Mouse (Mus musculus): ENCODE results near the gene Igf2bp3.

The Igf2bp3 gene

DNA sequence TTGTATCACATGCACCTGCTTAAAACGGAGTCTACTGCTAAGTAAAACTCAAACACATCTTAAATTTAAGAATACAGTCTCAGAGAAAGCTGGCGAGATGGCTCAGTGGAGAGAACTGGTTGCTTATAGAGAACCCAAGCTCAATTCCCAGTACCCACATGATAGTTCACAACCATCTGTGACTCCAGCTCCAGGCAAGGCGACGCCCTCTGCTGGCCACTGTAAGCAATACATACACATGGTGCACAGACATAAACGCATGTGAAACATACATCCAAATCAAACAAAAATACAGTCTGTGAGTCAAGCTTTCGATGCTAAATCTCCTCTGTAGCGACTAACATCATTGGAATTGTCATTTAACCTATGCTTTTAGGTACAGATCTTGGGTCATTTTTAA, 27.5 kb downstream of the Igf2bp3 start:
- in situ Hi-C loops (cut with MboI, MseI) = no loop called here

DNA sequence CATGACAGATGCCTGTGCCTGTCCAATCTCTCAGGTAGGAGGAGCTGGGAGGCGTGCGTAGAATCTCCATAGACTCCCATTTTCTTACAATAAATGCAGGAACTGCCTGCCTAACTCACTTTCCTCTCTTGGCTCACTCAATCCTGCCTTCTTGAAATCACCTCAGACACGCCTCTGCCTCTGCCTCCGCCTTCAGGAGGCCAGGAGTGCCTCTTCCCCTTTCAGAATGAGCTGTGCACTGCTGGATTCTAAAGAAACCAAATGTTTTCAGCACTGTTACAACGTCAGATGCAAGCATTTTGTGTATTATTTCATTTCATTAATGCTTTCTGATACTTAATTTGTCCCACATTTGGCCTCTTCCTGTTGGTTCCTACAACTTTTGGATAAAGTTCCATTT, 38.7 kb downstream of the Igf2bp3 start:
- in situ Hi-C loops (cut with MboI, MseI) = no loop called here

DNA sequence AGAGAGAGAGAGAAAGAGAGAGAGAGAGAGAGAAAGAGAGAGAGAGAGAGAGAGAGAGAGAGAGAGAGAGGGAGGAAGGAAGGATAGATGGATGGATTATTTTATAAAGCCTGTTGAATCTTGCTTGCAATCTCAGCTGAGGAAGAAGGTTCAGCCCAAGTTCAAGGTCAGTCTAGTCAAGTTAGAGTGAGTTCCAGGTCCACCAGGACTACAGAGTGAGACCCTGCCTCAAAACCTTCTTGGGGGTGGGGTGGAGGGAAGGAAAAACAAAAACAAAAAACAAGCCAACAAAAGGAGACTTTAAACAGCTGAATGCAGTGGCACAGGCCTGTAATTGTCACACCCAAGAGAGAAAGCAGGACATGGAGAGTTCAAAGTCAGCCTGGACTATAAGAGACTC, 40.1 kb downstream of the Igf2bp3 start:
- in situ Hi-C loops (cut with MboI, MseI) = no loop called here

DNA sequence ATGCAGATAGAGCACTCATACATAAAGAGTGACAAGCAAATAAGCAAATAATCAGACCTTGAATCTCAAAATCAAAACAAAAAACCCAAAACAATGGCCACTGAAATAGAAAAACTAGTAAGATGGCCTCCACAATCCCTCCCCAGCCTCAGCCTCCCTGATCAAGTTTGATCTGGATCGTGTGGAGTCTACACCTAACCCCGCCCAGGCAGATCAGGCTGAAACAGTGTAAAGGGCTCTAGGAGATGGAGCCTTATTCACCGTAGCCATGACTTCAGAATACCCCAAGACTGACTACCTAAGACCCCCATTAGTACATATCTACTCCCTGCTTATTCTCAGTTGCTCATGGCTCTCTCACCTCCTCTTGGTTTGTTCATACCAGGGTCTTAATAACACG, 41.1 kb downstream of the Igf2bp3 start:
- in situ Hi-C loops (cut with MboI, MseI) = no loop called here

DNA sequence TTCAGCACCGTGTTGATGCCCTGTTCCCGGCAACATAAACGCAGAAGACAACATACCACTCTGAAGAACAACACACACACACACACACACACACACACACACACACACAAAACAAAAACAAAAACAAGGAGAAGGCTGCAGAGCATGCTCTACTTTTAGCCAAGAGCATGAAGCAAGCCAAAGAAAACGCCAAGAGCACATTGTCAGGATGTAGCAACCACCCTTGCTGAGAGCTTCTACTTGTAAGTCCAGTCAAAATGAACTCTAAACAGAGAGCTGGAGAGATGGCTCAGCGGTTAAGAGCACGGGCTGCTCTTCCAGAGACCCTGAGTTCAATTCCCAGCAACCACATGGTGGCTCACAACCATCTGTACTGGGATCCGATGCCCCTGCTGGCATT, 41.5 kb downstream of the Igf2bp3 start:
- in situ Hi-C loops (cut with MboI, MseI) = no loop called here

DNA sequence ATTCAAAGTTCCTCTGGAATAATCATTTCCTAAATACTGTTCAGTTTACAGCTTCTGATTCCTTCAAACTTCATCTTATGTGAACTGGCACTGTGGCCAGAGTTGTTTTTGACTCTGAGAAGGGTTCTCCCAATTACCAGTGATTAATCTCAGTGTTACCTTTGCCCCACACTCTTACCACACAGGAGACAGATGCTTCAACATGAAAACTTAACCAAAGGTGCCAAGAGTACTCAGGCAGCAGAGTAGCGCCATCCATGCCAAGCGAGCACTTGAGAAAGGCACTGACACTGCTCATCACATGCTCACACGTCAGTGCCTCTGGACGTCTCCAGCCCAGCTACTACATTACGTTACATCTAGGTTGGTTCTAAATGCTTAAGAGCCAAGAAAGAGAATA, 43.5 kb downstream of the Igf2bp3 start:
- in situ Hi-C loops (cut with MboI, MseI) = no loop called here

DNA sequence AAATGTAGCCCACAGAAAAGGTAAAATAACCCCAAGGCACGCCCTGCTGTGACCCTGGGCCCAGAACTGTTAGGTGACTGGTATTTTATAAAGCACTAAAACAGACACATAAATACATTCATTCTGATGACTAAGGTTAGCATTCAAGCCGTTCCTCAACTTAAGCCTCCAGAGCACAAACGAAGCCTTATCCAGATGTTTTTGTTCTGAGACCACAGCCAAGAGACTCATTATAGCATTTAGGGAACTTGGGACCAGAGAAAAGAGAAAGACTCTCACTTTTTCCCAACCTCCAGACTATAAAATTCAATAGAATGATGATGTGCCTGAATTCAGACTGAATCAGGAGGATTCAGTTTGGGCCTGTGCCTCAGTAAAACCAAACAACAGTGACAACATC, 46.1 kb downstream of the Igf2bp3 start:
- in situ Hi-C loops (cut with MboI, MseI) = no loop called here

DNA sequence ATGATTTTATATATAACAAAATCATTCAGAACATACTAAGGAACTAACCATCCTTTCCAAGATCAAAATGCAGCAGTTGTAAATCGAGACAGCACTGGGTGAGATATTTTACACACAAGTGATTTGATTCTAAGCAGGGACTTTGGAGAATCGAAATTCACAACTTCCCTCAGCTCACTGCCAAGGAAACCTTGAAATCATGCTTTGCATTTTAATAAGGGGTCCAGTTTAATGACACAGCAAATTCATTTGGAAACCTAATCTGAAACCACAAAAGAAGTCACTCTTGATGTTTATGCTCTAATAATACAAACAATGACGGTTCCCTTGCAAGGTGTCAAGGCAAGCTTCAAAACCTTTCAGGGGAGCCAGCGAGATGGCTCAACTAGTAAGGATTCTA, 47.4 kb downstream of the Igf2bp3 start:
- in situ Hi-C loops (cut with MboI, MseI) = no loop called here

DNA sequence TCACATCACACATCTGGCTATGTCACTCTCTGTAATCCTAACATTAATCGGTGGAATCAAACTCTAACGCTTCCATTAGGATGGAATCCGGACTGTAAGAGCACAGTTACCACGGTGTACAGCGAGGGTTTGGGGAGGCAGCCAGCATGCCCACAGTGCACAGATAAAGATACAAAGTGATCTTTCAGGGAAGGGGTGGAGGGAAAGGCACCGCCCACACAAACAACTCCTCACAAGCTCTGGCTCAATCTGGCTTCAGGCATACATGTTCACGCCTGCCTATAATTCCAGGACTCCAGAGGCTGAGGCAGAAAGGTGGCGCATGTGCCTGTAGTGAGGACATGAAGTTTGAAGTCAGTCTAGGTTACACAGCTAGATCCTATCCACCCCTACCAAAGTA, 48.4 kb downstream of the Igf2bp3 start:
- in situ Hi-C loops (cut with MboI, MseI) = no loop called here

DNA sequence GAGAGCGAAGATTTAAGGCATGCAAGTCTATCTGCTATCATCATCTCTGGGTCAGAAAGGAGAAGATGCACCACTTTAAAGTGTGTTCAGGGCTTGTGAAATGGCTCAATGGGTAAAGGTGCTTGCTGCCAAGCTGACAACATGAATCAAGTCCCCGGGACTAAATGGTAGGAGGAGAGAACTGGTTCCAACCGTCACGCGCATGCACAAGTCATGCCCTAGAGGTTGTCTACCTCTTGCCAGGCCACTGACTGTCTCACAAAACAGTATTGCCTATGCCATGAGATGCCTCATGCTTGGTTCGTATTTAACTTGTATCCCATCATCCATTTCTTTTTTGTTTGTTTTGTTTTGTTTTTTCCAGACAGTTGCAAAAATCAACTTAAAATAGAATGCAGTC, 48.9 kb downstream of the Igf2bp3 start:
- in situ Hi-C loops (cut with MboI, MseI) = no loop called here

DNA sequence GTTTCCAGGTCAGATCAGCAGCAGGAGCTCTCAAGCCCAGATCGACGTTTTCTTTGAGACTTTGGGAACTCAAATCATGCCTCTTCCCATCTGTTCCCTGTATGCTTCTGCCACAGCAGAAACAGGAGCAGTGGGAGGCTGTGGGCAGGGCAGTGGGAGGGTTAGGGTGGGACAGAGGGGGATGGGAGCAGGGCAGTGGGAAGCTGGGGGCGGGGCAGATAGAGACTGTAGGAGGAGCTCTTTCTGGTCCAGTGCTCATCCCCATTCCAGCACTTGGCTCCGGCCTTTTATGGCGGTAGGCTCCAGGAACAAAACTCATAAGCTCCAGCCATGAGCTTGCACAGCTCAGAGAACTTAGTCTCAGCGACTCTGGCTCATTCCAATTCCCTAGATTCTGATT, 49.7 kb downstream of the Igf2bp3 start:
- in situ Hi-C loops (cut with MboI, MseI) = no loop called here

DNA sequence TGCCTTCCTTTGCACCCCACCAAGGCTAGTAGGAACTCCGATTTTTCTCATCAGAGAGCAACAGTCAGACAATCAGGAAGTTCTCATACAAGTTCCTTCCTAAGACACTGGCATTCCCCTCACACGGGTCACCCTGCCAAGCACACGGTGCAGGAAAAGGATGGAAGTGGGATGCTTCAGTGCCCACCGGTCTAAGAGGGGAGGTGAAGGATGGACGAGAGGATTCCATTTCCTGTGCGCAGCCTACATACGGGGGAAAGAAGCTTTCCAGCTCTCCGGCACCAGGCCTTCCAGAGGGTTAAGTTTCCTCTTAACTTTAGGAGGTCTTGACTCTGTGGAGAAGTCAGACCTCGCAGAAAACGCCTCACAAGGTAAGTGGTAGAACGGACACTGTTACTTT, 50.1 kb downstream of the Igf2bp3 start:
- in situ Hi-C loops (cut with MboI, MseI) = no loop called here

DNA sequence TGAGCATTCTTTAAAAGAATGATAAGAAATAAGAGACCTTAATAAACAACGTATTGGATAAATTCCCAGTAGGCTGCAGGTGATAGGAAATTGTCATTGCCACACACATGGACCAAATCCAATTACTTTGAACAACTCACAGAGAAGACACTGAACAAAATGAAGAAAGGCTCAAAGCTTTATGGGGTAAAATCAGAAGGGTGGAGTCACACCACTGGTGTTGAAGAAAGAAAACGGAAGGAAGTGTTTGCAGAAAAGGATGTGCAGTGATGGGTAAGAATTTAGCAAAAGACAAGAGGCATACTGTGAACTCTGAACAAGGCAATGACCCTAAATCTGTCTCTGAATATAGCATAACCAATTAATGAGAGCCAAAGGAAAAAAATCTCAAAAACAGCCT, 54.8 kb downstream of the Igf2bp3 start:
- in situ Hi-C loops (cut with MboI, MseI) = no loop called here

DNA sequence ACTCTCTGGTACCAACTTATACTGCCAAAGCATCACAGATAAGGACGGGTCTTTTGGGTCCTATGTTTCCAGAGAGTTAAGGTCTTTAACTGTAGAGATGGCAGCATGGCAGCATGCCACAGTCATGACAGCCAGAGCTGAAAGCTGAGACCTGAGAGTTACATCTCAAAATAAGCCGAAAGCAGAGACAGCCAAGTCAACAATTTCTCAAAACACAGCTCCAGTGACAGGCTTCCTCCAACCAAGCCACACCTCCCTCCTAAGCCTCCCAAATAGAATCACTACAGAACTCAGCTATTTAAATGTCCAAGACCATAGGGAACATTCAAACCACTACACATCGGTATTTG, 58.0 kb downstream of the Igf2bp3 start:
- in situ Hi-C loops (cut with MboI, MseI) = no loop called here

DNA sequence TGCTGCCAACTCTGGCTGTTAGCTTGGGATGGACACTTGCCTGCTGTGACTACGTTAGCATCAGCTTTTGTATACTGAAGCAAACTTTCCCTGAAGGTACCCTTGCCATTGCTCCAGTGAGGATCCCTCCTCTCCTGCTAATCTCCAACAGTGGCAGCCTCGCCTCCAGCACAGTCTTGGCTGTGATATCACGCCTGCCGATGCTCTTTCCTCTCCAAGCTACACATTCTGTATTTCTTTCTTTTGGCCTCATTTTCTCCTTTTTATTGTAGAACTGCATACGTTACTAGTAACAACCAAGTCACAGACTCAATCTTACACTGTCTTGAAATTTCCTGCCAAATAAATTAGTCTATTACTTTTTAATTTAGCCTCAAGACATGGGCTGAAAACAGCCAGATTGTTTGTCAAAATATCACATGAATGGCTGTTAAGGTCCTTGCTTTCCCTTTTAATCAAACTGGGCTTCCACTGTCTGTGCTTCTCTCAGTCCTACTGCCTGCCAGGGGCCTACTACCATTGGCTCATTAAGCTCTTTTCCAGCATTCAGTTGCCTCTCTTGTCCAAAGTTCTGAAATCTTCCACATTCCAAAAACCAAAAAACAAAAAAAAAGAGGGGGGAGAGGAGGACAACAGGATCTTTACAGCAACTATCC, 58.5 kb downstream of the Igf2bp3 start:
- in situ Hi-C loops (cut with MboI, MseI) = no loop called here

DNA sequence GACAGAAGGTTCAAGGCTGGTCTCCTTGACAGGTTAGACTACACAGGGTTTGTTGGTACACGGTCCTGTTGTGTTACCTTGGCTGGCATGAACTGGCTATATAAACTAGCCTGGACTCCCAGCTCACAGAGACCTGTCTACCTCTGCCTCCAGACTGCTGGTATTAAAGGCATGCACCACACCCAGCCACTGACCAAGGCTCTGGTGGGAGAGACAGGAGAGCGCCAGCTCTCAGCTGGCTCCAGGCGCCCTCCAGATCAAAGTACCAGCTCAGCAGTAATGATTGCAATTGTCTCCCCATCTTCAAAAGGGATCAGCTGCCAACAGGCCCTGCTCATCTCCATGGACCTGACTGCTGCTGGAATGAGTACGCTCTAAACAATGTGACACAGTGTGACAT, 63.3 kb downstream of the Igf2bp3 start:
- in situ Hi-C loops (cut with MboI, MseI) = no loop called here

DNA sequence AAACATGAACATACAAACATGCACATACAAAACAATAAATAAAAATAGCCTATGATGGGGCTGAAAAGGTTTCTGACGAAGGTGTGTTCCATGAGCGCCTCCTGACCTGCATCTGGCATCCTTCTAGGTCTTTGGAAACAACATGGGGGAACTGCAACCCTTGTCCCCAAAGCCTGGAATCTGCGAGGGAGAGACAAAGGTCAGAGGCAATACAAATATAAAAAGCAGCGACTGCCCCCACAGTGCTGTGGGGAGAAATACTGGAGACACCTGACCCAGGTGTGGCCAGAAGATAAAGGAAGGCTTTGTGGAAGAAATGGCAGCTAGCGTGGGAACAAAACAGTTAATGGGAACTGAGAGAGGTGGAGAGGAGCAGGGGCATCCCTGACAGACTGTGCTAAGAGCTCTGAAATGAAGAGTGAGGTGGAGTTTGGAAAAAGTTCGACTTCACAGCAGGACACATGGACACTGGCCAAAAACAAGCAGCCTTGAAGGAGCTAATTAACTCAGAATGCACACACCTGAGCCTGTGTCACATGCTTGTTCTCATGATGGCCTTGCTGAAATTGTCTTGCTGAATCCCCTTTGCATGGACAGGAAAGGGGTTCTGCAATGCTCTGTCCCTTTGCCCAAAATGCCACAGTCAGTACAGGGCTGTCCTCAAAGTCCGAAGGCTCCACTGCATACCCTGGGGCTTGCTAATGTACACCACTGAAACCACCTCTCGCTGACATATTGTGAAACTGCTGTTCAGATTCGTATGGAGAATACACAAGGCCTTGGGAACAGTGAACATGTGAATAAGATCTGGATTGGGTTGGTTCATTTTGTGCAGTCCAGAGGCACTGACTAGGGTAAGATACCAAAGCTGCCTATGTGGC, 64.2 kb downstream of the Igf2bp3 start:
- in situ Hi-C loops (cut with MboI, MseI) = no loop called here

DNA sequence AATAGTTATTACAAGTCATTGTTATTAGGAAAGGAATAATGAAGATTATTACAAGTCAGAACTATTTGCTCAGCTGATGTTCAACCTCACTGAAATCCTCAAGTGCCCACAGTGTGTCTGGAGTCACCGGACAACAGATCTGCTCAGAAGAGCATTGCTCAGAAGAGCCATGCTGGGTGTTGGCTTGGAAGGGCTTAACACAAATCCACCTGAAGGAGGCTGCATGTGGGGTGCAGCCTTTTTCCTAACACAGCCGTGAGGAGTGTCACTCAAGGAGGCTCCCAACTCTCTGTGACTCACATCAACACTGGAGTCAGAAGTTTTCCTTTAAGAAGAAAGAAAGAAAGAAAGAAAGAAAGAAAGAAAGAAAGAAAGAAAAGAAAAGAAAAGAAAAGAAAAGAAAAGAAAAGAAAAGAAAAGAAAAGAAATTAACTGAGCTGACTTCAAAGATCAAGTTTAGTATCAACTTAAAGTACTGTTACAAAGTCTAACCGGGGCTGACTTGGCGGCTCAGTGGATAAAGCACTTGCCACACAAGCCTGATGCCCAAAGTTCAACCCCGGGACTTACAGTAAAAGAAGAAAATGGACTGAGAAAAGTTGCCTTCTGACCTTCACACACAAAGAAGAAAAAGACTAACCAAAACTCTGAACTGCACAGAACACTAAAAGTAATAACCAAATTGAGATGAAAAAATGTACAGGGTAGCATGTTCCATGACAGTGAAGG, 65.4 kb downstream of the Igf2bp3 start:
- in situ Hi-C loops (cut with MboI, MseI) = no loop called here

DNA sequence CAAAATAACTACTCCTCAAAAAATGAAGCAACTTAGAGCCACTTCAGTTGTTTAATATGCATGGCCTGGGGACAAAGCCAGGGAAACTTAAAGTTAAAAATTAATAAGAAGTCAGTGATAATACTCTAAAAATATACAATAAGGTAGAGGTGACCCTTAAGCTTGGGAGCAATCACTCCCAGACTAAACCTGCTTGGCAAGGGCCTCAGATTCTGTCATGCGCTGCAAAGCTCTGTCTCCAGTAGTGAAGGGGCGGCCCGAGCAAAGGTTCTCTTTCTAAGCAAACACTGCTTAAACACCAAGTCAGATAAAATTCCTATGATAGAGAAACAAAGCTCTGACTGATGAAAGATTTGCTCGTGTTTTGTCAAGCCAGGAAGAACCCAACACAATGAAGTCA, 66.0 kb downstream of the Igf2bp3 start:
- in situ Hi-C loops (cut with MboI, MseI) = no loop called here

DNA sequence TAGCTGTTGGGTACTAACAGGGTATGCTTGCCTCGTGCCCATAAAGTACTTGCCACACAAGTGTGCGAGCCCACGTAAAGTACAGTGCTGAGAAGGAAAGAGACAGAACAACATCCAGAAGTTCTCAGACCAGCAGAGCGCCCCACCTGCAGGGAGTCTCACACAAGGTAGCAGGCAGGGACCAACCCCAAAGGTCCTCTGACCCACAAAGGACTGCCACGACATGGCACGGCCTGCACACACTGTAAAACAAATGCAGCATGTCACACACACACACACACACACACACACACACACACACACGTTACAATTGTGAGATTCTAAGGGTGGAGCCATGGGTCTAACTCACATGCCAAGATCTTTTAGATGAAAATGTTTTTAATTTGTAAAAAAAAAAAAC, 66.4 kb downstream of the Igf2bp3 start:
- in situ Hi-C loops (cut with MboI, MseI) = no loop called here

DNA sequence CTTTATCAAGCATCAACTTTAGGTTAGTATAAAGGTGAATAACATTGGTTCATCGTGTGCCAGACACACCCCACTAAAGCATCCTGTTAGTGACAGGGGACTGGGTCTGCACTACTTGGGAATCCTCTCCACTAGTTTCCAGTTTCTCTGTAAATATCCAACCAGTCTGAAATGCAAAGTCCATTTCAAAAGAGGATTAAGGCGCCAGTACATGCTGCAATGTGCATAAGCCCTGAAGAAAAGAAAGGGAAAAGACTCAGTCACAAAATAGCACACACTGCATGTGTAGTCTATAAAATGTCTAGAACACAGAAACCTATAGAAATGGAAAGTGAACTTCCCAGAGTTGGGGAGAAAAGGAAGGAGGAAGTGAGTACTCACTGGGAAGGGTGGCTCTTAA, 68.3 kb downstream of the Igf2bp3 start:
- in situ Hi-C loops (cut with MboI, MseI) = no loop called here

DNA sequence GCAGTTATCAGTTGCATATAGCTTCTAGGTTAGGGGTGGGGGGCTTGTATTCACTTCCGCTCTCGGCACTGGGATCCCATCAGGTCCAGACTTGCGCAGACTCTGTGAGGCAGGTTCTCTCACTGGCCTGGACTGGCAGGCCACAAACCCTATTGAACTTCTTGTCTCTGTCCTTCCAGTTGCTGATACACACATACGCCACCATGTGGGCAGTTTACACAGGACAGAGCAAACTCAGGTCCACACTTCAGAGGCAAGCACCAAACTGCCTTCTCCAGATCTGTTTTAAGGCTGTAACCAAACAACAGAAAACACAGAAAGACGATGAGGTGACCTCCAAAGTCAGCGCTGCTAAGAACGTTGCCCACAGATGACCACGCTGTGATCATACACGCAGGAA, 72.3 kb downstream of the Igf2bp3 start:
- in situ Hi-C loops (cut with MboI, MseI) = no loop called here

DNA sequence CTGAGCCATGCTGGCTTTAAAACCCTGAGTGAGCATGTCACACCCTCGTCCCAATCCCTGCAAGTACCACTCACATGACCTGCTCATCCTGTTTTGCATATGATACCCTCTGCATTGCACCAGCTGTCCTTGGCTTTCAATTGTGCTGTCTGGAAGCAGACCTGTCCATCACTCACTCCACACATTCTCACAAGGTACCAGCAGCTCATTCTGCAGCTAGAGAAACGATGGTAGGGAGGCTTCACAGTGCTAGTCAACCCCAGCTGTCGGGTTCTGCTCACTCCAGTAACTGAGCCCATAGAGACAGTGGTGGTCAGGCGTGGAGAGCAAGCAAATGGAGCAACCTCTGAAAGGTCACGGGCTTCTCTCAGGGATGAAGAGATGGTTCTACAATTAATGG, 73.6 kb downstream of the Igf2bp3 start:
- in situ Hi-C loops (cut with MboI, MseI) = no loop called here

Measured in T-helper 2 cell (primary cell).